Mouse (Mus musculus): ENCODE data around the gene Tpgs1. TPM values are rescaled to one million over a fixed set of nuclear protein-coding genes. Genes with fewer than 3 reads are reported as not detected.
"Not testable (repeated sequence)": the region's sequence is repeated elsewhere in the genome, so short reads cannot be mapped to it uniquely, and the experiment has no call there.

The Tpgs1 gene
- polyA plus RNA-seq, 1 experiment from 2014 or later: 59.3 TPM

DNA sequence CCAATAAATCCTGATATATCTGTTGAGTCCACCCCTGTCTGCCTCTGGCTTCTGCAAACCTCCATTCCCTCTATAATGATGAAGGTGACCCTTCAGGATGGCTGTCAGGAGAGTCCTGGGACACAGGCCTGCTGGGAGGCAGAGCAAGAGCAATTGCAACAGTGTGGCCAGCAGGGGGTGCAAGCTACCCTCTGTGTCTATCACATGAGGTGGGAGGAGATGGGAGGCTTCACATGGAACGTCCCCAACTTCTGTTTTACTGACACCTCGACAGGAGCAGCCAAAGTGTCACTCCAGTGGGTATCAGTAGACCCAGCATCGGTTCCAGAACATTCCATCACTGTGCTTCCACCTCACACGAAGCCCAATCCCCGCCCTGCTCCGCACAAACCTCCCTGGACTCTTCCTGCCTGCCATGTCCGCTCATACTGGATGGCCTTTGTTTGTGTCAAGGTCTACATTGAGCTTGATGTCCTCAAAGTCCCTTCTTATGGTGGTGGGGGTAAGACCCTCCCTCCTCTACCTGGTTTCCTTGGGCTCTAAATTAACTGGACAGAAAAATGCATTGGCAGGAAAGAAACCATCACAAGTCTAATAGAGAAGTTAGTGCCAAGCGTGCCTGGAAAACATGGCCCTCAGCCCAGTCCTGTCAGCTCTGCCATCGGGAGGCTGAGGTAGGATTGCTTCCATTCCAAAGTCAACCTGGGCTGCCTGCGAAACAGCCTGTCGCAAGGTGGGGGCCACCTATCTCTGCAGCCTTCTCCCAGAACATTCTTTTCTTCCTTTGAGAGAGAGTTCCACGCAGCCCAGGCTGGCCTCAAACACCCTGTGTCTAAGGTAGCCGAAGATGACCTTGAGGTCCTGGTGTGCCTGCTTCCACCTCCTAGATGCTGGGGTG lies 26.3 kb downstream of the Tpgs1 start:
- Histone ChIP-seq H3K4me2 (peak overlapping the region; percentile 8; the same call in 1 of the 2 replicates), H3K9me3 (no peaks in the 10 kb centered on the region), H3K9ac (no peak overlapping the region), H3K4me1 (peaks cover 30% of the 10 kb centered on the region), H3K27ac (peak overlapping the region; percentile 83), H3K36me3 (no peaks in the 10 kb centered on the region), H3K27me3 (replicated peaks) (no peaks in the 10 kb centered on the region), H3K4me3 (replicated peaks) (no peak overlapping the region)
- 53% methylated on average over 13 of the region's 13 CpGs for WGBS
- peak; percentile 43; the same call in 1 of the 2 replicates for ATAC-seq (ENCODE audit: insufficient read depth, low FRiP score, low read depth)

DNA sequence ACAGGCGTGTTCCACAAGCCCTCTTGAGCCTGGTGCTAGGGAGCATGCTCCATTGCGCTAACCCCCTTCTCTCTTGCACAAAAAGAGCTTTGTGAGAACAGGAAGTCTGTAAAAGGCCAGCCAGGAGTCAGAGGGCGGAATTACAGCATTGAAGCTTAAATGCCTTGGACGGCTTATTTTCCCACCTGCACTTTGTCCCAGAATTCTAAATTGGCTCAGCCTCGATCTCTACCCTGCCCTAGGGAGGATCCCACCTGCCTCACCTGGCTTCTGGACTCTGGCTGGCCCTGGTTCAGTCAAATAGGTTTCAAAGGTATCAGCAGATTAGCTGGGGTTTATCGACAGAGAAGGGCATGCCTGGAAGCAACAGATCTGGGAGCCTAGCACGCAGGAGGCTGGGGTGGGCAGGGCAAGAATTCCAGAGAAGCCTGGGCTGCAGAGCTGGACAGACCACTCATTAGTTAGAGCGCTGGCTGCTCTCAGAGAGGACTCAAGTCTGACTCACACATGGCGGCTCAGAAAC lies 27.0 kb downstream of the Tpgs1 start:
- H3K9ac ChIP-seq: no peak overlapping the region
- no peak overlapping the region for H3K4me3 ChIP-seq (replicated peaks)
- peak overlapping the region; percentile 83 for H3K27ac ChIP-seq
- ATAC-seq (ENCODE audit: insufficient read depth, low FRiP score, low read depth): peak; percentile 73
- H3K4me2 ChIP-seq: peak overlapping the region; percentile 8
- H3K27me3 ChIP-seq (replicated peaks): no peaks in the 10 kb centered on the region
- H3K36me3 ChIP-seq: no peaks in the 10 kb centered on the region
- WGBS: 31% methylated on average over 9 of the region's 9 CpGs
- H3K9me3 ChIP-seq: no peaks in the 10 kb centered on the region
- H3K4me1 ChIP-seq: peaks cover 34% of the 10 kb centered on the region

DNA sequence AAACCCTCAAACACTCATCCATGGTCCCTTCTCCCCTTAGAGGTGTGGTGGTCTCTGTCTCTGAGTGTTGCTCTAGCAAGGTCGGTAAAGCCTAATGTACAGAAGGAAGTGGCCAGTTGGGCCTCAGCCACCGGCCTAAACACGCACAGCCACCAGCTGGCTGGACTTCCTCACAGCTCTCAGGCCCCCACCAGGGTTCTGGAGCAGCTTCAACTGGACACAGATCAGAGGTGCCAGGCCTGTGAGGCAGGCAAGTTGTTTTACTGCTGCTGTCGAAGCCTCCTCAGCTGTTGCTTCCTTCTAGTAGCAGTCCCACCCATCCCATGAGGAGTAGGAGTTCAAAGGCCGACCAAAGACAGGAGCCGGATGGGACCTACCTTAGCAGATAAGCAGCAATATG lies 28.7 kb downstream of the Tpgs1 start:
- Histone ChIP-seq H3K9me3 (no peaks in the 10 kb centered on the region), H3K4me3 (replicated peaks) (no peak overlapping the region), H3K27me3 (replicated peaks) (no peaks in the 10 kb centered on the region), H3K27ac (peak overlapping the region; percentile 83; the same call in 1 of the 2 replicates), H3K9ac (no peak overlapping the region), H3K4me2 (no peak overlapping the region), H3K36me3 (no peaks in the 10 kb centered on the region), H3K4me1 (peaks cover 43% of the 10 kb centered on the region)
- ATAC-seq (ENCODE audit: insufficient read depth, low FRiP score, low read depth): no peak
- WGBS: 71% methylated on average over 6 of the region's 6 CpGs

DNA sequence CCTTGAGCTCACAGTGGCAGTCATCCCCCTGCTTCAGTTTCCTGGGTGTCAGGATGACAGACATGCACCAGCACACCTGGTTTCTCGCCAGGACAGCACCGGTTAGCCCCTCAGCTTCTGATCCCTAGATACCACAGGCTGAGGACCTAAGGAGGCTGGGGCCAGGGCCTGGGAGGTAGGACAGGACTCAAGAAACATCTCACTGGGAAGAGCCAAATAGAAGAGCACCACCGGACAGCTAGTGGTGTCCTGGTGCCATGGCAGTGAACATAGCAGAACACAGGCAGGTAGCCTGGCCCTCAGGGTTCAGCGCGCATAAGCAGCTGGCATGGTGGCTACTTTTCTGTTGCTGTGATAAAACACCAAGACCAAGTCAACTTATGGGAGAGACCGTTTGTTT lies 29.3 kb downstream of the Tpgs1 start:
- no peak overlapping the region for H3K27ac ChIP-seq
- H3K36me3 ChIP-seq: no peaks in the 10 kb centered on the region
- WGBS: 91% methylated on average over 6 of the region's 6 CpGs

DNA sequence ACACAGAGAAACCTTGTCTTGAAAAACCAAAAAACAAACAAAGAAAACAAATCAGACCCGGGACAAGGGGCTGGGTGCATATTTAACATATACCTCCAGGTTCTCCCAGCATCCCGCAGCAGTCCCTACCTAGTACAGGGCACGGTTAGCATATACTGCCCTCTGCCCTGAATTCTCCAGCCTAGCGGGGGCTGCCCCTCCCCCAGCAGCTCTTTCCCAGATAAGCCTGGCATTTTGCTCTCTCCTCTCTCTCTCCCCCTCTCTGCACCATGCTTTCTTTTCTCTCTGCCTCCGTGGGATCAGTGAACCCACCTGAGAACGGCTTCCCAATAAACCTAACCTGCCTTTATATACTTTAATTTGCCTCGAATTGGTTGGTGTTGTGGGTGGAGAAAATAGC lies 31.5 kb downstream of the Tpgs1 start:
- H3K36me3 ChIP-seq: no peaks in the 10 kb centered on the region
- WGBS: 25% methylated on average over 7 of the region's 7 CpGs
- no peak for ATAC-seq (ENCODE audit: insufficient read depth, low FRiP score, low read depth)
- peaks cover 44% of the 10 kb centered on the region for H3K4me1 ChIP-seq
- no peaks in the 10 kb centered on the region for H3K9me3 ChIP-seq
- no peaks in the 10 kb centered on the region for H3K27me3 ChIP-seq (replicated peaks)
- no peak overlapping the region for H3K9ac ChIP-seq
- H3K27ac ChIP-seq: peak overlapping the region; percentile 86
- no peak overlapping the region for H3K4me3 ChIP-seq (replicated peaks)
- H3K4me2 ChIP-seq: no peak overlapping the region

More for the DNA sequence above, 29.3 kb downstream of the Tpgs1 start:
- Histone ChIP-seq H3K9ac (no peak overlapping the region), H3K4me2 (no peak overlapping the region), H3K4me1 (peaks cover 43% of the 10 kb centered on the region), H3K27me3 (replicated peaks) (no peaks in the 10 kb centered on the region), H3K9me3 (no peaks in the 10 kb centered on the region), H3K4me3 (replicated peaks) (no peak overlapping the region)
- no peak for ATAC-seq (ENCODE audit: insufficient read depth, low FRiP score, low read depth)

DNA sequence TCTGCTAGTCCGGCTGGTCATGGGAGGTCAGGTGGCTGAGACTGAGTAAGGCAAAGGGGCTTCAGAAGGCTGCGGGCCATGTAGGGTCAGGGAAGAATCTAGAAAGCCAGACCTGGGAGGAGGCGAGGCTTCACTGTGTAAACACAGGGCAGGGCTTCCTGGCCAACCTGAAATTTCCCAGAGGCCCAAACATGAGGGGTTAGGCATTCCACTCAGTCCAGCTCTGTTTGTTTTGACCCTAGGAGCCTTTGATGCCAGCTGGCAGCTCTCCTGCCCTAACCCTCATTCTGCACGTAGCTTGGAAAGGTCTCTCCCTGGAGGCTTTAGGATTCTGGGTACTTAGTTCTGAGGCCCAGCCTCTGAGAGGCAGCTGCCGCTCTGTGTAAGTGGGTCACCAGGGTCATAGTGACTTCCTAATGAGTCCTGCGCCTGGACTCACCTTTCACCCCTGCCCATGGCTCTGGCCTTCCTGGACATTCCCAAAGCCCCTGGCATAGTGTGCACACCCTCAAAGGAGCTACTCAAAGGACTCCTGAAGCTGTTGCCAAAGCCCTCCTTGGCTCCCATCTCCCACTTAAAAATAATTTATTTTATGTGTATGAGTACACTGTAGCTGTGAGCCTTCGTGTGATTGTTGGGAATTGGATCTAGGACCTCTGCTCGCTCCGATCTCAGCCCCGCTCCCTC lies 32.4 kb downstream of the Tpgs1 start:
- H3K4me1 ChIP-seq: peaks cover 44% of the 10 kb centered on the region
- no peak overlapping the region; the same call in 1 of the 2 replicates for H3K9ac ChIP-seq
- no peaks in the 10 kb centered on the region for H3K27me3 ChIP-seq (replicated peaks)
- peak; percentile 43 for ATAC-seq (ENCODE audit: insufficient read depth, low FRiP score, low read depth)
- peak overlapping the region; percentile 86 for H3K27ac ChIP-seq
- no peak overlapping the region for H3K4me2 ChIP-seq
- no peaks in the 10 kb centered on the region for H3K9me3 ChIP-seq
- H3K36me3 ChIP-seq: no peaks in the 10 kb centered on the region
- H3K4me3 ChIP-seq (replicated peaks): no peak overlapping the region
- 37% methylated on average over 10 of the region's 10 CpGs for WGBS

- H3K27me3 ChIP-seq (replicated peaks); H3K36me3 ChIP-seq; ATAC-seq (ENCODE audit: insufficient read depth, low FRiP score, low read depth); H3K27ac ChIP-seq; H3K9ac ChIP-seq; H3K4me2 ChIP-seq; H3K9me3 ChIP-seq; H3K4me3 ChIP-seq (replicated peaks): not testable (repeated sequence)
- peaks cover 42% of the 10 kb centered on the region for H3K4me1 ChIP-seq
- 81% methylated on average over 4 of the region's 4 CpGs for WGBS
These were observed 33.8 kb downstream of the Tpgs1 start for GRCm38 (mm10) chr10:79702970-79703369.

DNA sequence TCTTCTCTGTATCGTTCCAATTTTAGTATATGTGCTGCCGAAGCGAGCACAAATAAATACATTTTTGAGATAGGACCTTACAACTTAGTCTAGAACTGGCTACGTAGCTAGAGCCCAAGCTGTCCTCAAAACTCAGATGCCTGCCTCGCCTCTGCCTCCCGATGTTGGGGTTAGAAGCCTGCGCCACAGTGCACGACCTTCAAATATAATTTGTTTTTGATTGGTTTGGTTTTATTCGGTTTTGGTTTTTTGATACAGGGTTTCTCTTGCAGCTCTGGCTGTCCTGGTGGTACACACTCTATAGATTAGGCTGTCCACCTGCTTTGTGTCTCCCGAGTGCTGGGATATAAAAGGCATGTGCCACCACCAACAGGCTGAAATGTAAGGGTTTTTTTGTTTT lies 34.4 kb downstream of the Tpgs1 start:
- 77% methylated on average over 10 of the region's 10 CpGs for WGBS
- H3K36me3 ChIP-seq: peaks cover 1% of the 10 kb centered on the region
- peak overlapping the region; percentile 71 for H3K4me3 ChIP-seq (replicated peaks)
- no peak for ATAC-seq (ENCODE audit: insufficient read depth, low FRiP score, low read depth)
- no peaks in the 10 kb centered on the region for H3K27me3 ChIP-seq (replicated peaks)
- peak overlapping the region; percentile 61 for H3K27ac ChIP-seq
- H3K9me3 ChIP-seq: no peaks in the 10 kb centered on the region
- H3K4me2 ChIP-seq: peak overlapping the region; percentile 83
- H3K9ac ChIP-seq: no peak overlapping the region
- H3K4me1 ChIP-seq: peaks cover 40% of the 10 kb centered on the region

DNA sequence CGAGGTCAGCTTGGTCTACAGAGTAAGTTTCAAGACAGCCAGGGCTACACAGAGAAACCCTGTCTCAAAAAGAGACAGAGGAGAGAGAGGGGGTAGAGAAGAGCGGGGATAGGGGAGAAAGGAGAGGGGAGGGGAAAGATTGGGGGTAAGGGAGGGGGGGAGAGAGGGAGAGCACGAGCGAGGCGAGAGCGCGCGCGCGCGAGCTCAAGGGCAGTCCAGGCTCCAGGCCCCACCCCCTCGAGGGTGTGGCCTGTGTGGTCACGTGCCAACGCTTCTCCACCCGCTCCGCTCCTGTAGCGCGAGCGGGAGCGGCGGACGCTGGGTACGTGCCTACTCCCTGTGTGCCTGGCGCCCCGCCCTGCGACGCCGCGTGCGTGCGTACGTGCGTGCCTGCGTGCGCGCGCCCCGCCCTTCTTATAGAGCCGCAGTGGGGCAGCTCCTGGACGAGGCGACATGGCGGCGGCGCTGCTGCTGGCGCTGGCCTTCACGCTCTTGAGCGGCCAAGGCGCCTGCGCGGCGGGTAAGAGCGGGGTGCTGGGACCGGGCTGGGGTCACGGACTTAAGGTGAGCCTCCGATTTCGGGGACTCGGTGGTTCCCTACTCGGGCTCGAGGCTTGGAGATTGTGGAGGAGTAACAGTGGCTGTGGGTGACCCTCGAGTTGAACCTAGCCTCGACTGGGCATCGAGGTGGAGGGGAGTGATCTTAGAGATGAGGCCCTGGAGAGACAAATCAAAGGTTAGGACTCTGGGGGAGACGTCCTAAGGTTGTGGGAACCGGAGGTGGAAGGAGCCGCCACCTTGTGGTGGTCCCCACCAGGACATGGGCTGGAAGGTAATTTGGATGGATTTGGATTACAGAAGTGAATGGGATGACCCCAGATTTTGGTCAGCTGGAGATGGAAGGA lies 35.1 kb downstream of the Tpgs1 start, which contains the start of gene Bsg:
Gene Bsg, plus strand, starts transcription at position 427 of the 905 bp plus-strand sequence.
- Histone ChIP-seq H3K27ac (peak within 1 kb of the TSS; percentile 81), H3K4me2 (peak within 1 kb of the TSS; percentile 83), H3K9me3 (no peaks in the 10 kb centered on the region), H3K4me3 (replicated peaks) (peak within 1 kb of the TSS; percentile 71), H3K9ac (peak within 1 kb of the TSS; percentile 88), H3K27me3 (replicated peaks) (no peaks in the 10 kb centered on the region), H3K36me3 (peaks cover 9% of the 10 kb centered on the region), H3K4me1 (peaks cover 48% of the 10 kb centered on the region)
- under 1% methylated on average over 65 of the region's 65 CpGs for WGBS
- peak; percentile 94 for ATAC-seq (ENCODE audit: insufficient read depth, low FRiP score, low read depth)

DNA sequence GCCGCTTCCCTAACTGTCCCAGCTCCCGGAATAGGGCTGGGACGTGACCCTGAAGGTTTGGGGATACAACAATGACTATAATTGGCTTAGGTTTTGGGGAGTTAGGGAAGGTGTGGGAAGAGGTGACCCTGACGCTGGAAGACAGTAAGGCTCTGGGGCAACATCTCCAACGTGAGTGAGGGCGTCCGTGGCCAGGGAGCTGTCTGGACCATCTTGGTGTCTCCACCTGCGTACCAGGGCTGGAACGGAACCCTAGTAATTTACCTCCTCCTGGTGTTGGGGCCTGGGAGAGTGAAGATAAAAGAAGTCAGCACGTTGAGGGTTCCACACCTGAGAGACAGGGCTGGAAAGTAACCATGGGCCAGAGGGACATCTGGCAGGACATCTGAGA lies 35.8 kb downstream of the Tpgs1 start:
- Histone ChIP-seq H3K9ac (peak overlapping the region; percentile 88), H3K4me1 (peaks cover 49% of the 10 kb centered on the region), H3K27me3 (replicated peaks) (no peaks in the 10 kb centered on the region), H3K4me3 (replicated peaks) (peak overlapping the region; percentile 71), H3K27ac (peak overlapping the region; percentile 81), H3K36me3 (peaks cover 15% of the 10 kb centered on the region), H3K9me3 (no peaks in the 10 kb centered on the region), H3K4me2 (peak overlapping the region; percentile 83)
- ATAC-seq (ENCODE audit: insufficient read depth, low FRiP score, low read depth): no peak
- 5% methylated on average over 10 of the region's 10 CpGs for WGBS

DNA sequence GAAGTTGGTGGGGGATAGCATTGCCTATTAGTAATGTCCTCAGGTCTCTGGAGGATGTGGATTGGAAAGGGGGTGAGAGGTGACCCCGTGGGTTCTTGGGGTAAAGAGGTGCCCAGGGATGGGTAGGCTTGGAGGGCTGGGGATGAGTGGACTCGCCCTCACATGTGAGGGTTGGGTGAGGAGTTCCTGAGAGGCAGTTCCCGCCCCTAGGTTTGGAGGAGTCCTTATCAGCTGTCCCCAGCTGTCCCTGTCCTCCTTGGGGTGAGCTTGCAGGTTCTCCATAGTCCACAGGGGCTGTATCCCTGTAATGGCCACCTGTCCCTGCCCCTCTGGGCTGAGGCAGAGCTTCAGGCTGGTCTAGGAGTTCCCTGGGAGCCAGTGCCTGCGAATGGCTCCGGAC lies 36.8 kb downstream of the Tpgs1 start:
- no peaks in the 10 kb centered on the region for H3K27me3 ChIP-seq (replicated peaks)
- 72% methylated on average over 5 of the region's 5 CpGs for WGBS
- peak overlapping the region; percentile 83 for H3K4me2 ChIP-seq
- H3K9me3 ChIP-seq: no peaks in the 10 kb centered on the region
- no peak overlapping the region; the same call in 1 of the 2 replicates for H3K27ac ChIP-seq
- H3K36me3 ChIP-seq: peaks cover 25% of the 10 kb centered on the region
- peak; percentile 53; the same call in 1 of the 2 replicates for ATAC-seq (ENCODE audit: insufficient read depth, low FRiP score, low read depth)
- H3K4me3 ChIP-seq (replicated peaks): peak overlapping the region; percentile 71
- 0 out of 2 replicates have a peak overlapping the region, but pooled peaks have one; percentile 88 for H3K9ac ChIP-seq
- peaks cover 46% of the 10 kb centered on the region for H3K4me1 ChIP-seq

Measured in stomach, embryonic 15.5 days (tissue).